Mouse (Mus musculus) thymus, adult 2 months (tissue): ENCODE measurements around the gene Nkain4.

Experiments
- CTCF ChIP-seq: fragments of 200-500 bp; IDR thresholded peaks from 2 replicates; pipeline ENCODE4 v1.5.1; 2012; ENCODE audit warnings: mild to moderate bottlenecking, control low read depth, low read length, moderate library complexity, borderline replicate concordance; ENCODE audit not compliant: control insufficient read depth, poor library complexity, insufficient read depth; ENCODE audit errors: extremely low read depth
- POLR2A ChIP-seq: fragments of 200-500 bp; IDR thresholded peaks from 2 replicates; pipeline ENCODE4 v1.6.1; 2012; ENCODE audit warnings: mild to moderate bottlenecking, low read length, control low read depth, moderate library complexity; ENCODE audit not compliant: control insufficient read depth, poor library complexity, insufficient read depth; ENCODE audit errors: extremely low read depth

- no peak for TF ChIP-seq CTCF
- no peak for TF ChIP-seq POLR2A
These were observed 8.3 kb upstream of the Nkain4 start for GRCm38 (mm10) chr2:180962616-180963308.
